Mouse (Mus musculus) gastrocnemius, adult 18-20 months (tissue): ENCODE measurements at regions not wholly inside any gene's neighbourhood (a gene's known extent, or its start where the extent isn't known, plus 50 kb on each side); places are given as distances from the start of the nearest gene placed in this dataset.

Experiments
- DNase-seq: peaks from one replicate; pipeline ENCODE4 v3.0.0; 2021; ENCODE audit warnings: low spot score

- peak; percentile 9 for DNase-seq
Measured at GRCm38 (mm10) chr9:116511450-116511849, 336.3 kb upstream of the Tgfbr2 start.

- no peak for DNase-seq
Measured at GRCm38 (mm10) chr9:116507756-116508155, 332.6 kb upstream of the Tgfbr2 start.

GRCm38 (mm10) chr9:116502831-116503230 is 327.7 kb upstream of the Tgfbr2 start:
- no peak for DNase-seq

GRCm38 (mm10) chr9:116500951-116501350 is 325.8 kb upstream of the Tgfbr2 start:
- no peak for DNase-seq

- no peak for DNase-seq
Measured at GRCm38 (mm10) chr9:116491227-116491626, 316.1 kb upstream of the Tgfbr2 start.

GRCm38 (mm10) chr9:116489787-116490186 is 314.6 kb upstream of the Tgfbr2 start:
- DNase-seq, result no peak

GRCm38 (mm10) chr9:116489273-116489672 is 314.1 kb upstream of the Tgfbr2 start:
- peak; percentile 26 for DNase-seq

GRCm38 (mm10) chr9:116477309-116477708 is 302.1 kb upstream of the Tgfbr2 start:
- DNase-seq, result no peak

GRCm38 (mm10) chr9:116475206-116475955 is 300.2 kb upstream of the Tgfbr2 start:
- DNase-seq, result no peak

GRCm38 (mm10) chr9:116472855-116473254 is 297.7 kb upstream of the Tgfbr2 start:
- DNase-seq, result no peak

GRCm38 (mm10) chr9:116468569-116469250 is 293.6 kb upstream of the Tgfbr2 start:
- no peak for DNase-seq

GRCm38 (mm10) chr9:116466336-116466735 is 291.2 kb upstream of the Tgfbr2 start:
- no peak for DNase-seq

GRCm38 (mm10) chr9:116464626-116465025 is 289.5 kb upstream of the Tgfbr2 start:
- peak; percentile 31 for DNase-seq

GRCm38 (mm10) chr9:116462232-116462631 is 287.1 kb upstream of the Tgfbr2 start:
- no peak for DNase-seq

GRCm38 (mm10) chr9:116460022-116460421 is 284.9 kb upstream of the Tgfbr2 start:
- DNase-seq, result no peak

- DNase-seq, result no peak
Measured at GRCm38 (mm10) chr9:116452050-116452449, 276.9 kb upstream of the Tgfbr2 start.

- DNase-seq, result no peak
Measured at GRCm38 (mm10) chr9:116450829-116451228, 275.7 kb upstream of the Tgfbr2 start.

GRCm38 (mm10) chr9:116447734-116448133 is 272.6 kb upstream of the Tgfbr2 start:
- no peak for DNase-seq

GRCm38 (mm10) chr9:116438580-116438979 is 263.4 kb upstream of the Tgfbr2 start:
- no peak for DNase-seq

- DNase-seq, result no peak
Measured at GRCm38 (mm10) chr9:116434414-116434813, 259.3 kb upstream of the Tgfbr2 start.

GRCm38 (mm10) chr9:116429061-116429460 is 253.9 kb upstream of the Tgfbr2 start:
- DNase-seq, result no peak

GRCm38 (mm10) chr9:116428475-116428874 is 253.3 kb upstream of the Tgfbr2 start:
- no peak for DNase-seq

- DNase-seq, result no peak
Measured at GRCm38 (mm10) chr9:116427278-116427677, 252.1 kb upstream of the Tgfbr2 start.
